Mouse (Mus musculus) embryonic facial prominence, embryonic 13.5 days (tissue): ENCODE measurements around the gene Foxa1. TPM values are rescaled to one million over a fixed set of nuclear protein-coding genes. Genes with fewer than 3 reads are reported as not detected.

Source experiments
- ATAC-seq: fragments of 200-750 bp; cut with Nextera tagmentation; 2 replicates; pipeline ENCODE4 v1.8.0; 2017; ENCODE audit warnings: low read depth; ENCODE audit not compliant: insufficient number of reproducible peaks, insufficient read depth, low FRiP score, low TSS enrichment
- H3K27ac ChIP-seq: fragments of 300-500 bp; sonication (generic); 2 replicates; pipeline ENCODE4 v1.5.1; 2015; ENCODE audit warnings: moderate library complexity, mild to moderate bottlenecking, inconsistent platforms
- H3K27me3 ChIP-seq: fragments of 300-500 bp; sonication (generic); 2 replicates; pipeline ENCODE4 v1.6.1; 2015; ENCODE audit warnings: mild to moderate bottlenecking, inconsistent platforms
- H3K36me3 ChIP-seq: fragments of 300-500 bp; sonication (generic); 2 replicates; pipeline ENCODE4 v1.6.1; 2015; ENCODE audit warnings: mild to moderate bottlenecking, inconsistent platforms
- H3K4me1 ChIP-seq: fragments of 300-500 bp; sonication (generic); 2 replicates; pipeline ENCODE4 v1.6.1; 2015; ENCODE audit warnings: inconsistent platforms
- H3K4me2 ChIP-seq: fragments of 300-500 bp; sonication (generic); 2 replicates; pipeline ENCODE4 v1.6.1; 2015; ENCODE audit warnings: moderate library complexity, mild to moderate bottlenecking, inconsistent platforms
- H3K4me3 ChIP-seq: fragments of 300-500 bp; sonication (generic); 2 replicates; pipeline ENCODE4 v1.5.1; 2015; ENCODE audit warnings: mild to moderate bottlenecking, inconsistent platforms
- H3K9ac ChIP-seq: fragments of 300-500 bp; sonication (generic); 2 replicates; pipeline ENCODE4 v1.6.1; 2015; ENCODE audit warnings: mild to moderate bottlenecking, inconsistent platforms
- H3K9me3 ChIP-seq: fragments of 300-500 bp; sonication (generic); 2 replicates; pipeline ENCODE4 v1.6.1; 2016; ENCODE audit warnings: inconsistent platforms
- WGBS: fragments of 180-500 bp; shearing (Covaris S2); methylation state at CpG from one replicate; pipeline ENCODE4 v1.1.7; 2015; ENCODE audit warnings: mixed read lengths; 5-methylcytosine and 5-hydroxymethylcytosine counted together
- polyA plus RNA-seq: library from polyadenylated mRNA; unstranded; fragments of >200 nt; fragmentation: Nextera tagmentation; extraction: Ambion mirVana; gene quantifications from 2 replicates; pipeline ENCODE4 v1.2.1, GENCODE M21; 2015

Foxa1 gene
- polyA plus RNA-seq, 1 experiment from 2014 or later = 0.96 TPM

DNA sequence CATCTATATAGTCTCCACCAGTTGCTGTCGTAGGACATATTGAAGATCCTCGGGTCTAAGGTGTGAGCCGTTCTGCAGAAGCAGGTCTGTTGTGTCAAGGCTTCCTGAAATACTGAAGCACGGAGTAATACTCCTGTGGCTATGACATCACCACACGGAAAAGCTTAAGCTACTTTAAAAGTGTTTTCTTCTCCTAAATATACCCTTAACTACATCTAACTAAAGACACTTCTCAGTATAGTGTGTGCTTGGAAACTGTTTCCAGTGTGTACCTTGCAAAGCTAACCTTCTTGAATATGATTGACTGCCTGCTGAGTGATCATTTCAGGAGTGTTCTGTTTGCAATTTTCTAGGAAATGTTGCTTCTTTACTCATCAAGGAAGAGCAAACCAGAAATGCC, 35.2 kb downstream of the Foxa1 start:
- WGBS = 83% methylated on average over 5 of the region's 5 CpGs
- Histone ChIP-seq H3K4me3 (no peak overlapping the region), H3K27me3 (no peaks in the 10 kb centered on the region), H3K9me3 (no peaks in the 10 kb centered on the region), H3K4me1 (no peaks in the 10 kb centered on the region), H3K36me3 (no peaks in the 10 kb centered on the region), H3K4me2 (no peak overlapping the region), H3K9ac (no peak overlapping the region), H3K27ac (no peak overlapping the region)
- no peak for ATAC-seq

DNA sequence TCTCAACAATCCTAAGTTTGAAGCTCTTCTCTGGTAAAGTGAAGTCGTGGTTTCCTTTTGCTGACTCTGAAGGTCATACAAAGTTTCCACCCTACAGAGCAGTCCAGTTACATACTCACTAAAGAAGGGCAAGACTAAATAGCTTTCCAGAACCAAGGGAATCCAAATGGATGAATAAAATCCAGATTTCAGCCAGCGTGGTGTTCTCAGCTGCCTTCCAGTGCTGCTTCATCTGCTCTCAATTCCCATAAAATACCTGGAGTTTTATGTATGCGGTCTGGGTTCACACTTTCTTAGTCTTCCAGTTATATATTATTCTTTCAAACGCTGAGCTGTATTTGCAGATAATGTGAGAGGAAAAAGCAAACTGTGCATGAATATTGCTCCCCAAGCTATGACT, 35.6 kb downstream of the Foxa1 start:
- Histone ChIP-seq H3K36me3 (no peaks in the 10 kb centered on the region), H3K9me3 (no peaks in the 10 kb centered on the region), H3K27me3 (no peaks in the 10 kb centered on the region), H3K9ac (no peak overlapping the region), H3K4me2 (no peak overlapping the region), H3K27ac (no peak overlapping the region), H3K4me3 (no peak overlapping the region), H3K4me1 (no peaks in the 10 kb centered on the region)
- WGBS = 78% methylated on average over 4 of the region's 4 CpGs
- ATAC-seq = no peak

DNA sequence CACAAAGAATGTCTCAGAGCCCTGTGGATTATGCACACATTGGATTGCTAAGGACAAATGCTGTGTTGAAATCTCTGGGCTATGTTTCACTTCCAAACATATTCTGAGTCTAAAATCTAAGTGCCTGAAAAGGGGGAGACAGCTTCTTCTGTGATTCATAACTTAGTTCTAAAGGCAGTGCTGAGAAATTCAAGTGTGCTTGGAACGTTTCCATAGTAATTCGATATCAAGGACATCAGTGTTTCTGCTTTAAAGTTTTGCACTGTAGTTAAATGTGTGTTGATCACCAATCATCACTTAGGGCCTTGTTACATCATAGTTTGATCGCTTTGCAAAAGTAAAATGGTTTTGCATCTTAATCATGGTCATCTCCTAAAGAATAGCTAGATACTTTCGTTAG, 37.0 kb downstream of the Foxa1 start:
- ATAC-seq = no peak
- no peaks in the 10 kb centered on the region for H3K9me3 ChIP-seq
- H3K36me3 ChIP-seq = no peaks in the 10 kb centered on the region
- H3K4me1 ChIP-seq = no peaks in the 10 kb centered on the region
- no peak overlapping the region for H3K27ac ChIP-seq
- H3K9ac ChIP-seq = no peak overlapping the region
- no peak overlapping the region for H3K4me2 ChIP-seq
- WGBS = 62% methylated on average over 4 of the region's 4 CpGs
- no peak overlapping the region for H3K4me3 ChIP-seq
- no peaks in the 10 kb centered on the region for H3K27me3 ChIP-seq

DNA sequence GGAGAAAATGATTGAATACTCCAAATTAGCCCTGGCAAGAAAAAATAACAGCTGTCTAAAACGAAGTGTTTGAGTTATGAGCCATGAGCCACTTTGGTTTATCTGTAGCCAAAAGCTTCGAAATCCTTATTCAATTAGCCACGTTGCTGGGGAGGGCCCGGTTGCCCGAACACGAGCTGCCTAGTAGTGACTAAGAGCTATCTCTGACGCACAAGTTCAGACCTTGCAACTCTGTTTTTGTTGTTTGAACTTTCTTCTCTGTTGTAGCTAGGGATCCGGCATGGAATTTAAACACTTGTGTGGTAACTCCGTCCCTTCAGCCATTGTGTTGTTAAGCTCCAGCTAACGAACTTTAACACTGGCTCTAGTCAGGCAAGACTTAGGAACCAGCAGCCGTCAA, 37.8 kb downstream of the Foxa1 start:
- no peaks in the 10 kb centered on the region for H3K4me1 ChIP-seq
- no peak for ATAC-seq
- H3K4me3 ChIP-seq = no peak overlapping the region
- H3K27me3 ChIP-seq = no peaks in the 10 kb centered on the region
- 56% methylated on average over 11 of the region's 11 CpGs for WGBS
- H3K36me3 ChIP-seq = no peaks in the 10 kb centered on the region
- H3K27ac ChIP-seq = no peak overlapping the region
- H3K9ac ChIP-seq = no peak overlapping the region
- H3K9me3 ChIP-seq = no peaks in the 10 kb centered on the region
- H3K4me2 ChIP-seq = no peak overlapping the region

DNA sequence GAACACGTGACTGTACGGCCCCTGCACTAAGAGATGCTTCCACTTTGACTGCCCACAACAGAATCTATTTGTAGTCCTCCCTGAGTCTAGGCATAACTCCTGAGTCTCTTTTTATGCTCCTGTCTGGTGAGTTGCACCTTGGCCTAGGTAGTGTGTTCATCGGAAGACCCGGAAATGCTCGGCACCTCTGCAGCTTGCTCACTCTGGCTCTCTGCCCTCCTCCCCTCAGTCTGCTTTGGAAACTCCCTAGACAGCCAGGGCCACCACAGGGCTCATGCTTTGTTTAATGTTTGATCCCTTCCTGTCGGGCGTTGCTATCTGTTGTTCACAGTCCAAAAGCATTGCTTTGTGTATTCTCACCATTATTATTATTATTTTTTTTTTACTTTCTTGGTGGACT, 41.4 kb downstream of the Foxa1 start:
- WGBS = 80% methylated on average over 7 of the region's 7 CpGs
- H3K4me1 ChIP-seq = no peaks in the 10 kb centered on the region
- H3K27me3 ChIP-seq = no peaks in the 10 kb centered on the region
- H3K27ac ChIP-seq = no peak overlapping the region
- H3K9me3 ChIP-seq = no peaks in the 10 kb centered on the region
- no peak overlapping the region for H3K9ac ChIP-seq
- H3K4me2 ChIP-seq = no peak overlapping the region
- no peak overlapping the region for H3K4me3 ChIP-seq
- H3K36me3 ChIP-seq = no peaks in the 10 kb centered on the region
- ATAC-seq = no peak

DNA sequence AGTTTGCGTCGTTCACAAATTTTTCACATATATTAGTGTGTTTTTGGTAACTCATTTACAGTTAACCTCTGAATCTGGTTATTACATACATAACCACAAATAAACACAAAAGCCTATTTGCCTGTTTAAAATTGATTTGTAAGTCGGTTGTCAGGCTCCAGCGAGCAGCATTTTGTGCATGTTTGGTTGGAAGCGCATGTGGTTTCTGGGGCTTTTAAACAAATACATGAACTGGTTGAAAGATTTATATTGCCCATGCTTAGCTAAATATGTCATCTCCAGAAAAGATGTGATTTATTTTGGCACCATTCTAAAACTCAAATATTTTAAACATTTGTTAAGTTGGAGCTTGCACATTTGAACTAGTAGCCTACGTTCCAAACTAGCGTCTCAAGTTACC, 46.5 kb downstream of the Foxa1 start:
- 58% methylated on average over 7 of the region's 7 CpGs for WGBS
- H3K27me3 ChIP-seq = no peaks in the 10 kb centered on the region
- H3K9me3 ChIP-seq = no peaks in the 10 kb centered on the region
- no peak for ATAC-seq
- no peaks in the 10 kb centered on the region for H3K36me3 ChIP-seq
- no peak overlapping the region for H3K27ac ChIP-seq
- no peak overlapping the region for H3K4me2 ChIP-seq
- H3K4me3 ChIP-seq = no peak overlapping the region
- H3K9ac ChIP-seq = no peak overlapping the region
- H3K4me1 ChIP-seq = no peaks in the 10 kb centered on the region

DNA sequence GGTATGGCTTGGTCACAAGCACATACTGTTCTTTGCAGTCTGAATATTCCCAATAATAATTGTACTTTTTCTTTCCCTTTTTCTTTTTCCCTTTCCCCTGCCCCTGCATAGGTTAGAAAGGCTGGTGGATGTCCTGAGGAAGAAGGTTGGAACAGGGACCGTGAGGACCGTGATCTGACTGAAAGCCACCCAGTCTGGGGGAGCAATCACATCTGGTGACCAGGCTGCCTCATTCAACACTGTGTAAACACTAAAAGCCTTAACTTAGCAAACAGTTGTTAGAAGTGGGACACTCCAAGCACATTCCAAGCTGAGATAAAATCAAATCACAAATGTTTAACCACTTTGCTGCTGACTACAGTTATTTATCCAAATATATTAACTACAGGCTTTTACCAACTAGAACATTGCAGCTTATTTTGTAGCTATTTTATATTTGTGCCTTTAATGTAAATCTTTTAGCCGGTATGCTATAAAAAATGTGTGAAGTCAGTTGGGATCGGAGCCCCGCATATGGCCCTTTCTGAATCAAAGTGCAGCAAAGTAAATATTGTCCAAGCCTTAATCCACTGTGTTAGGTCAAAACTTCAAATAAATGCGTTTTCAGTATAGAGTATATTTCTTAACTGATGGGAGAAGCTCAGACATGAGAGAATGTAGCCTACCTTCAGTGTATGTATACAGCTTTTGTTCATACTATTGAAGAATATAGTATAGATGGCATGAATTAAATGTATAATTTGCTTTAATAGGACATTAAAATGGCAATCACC, 50.2 kb downstream of the Foxa1 start:
- H3K36me3 ChIP-seq = no peaks in the 10 kb centered on the region
- no peaks in the 10 kb centered on the region for H3K4me1 ChIP-seq
- no peak overlapping the region for H3K4me3 ChIP-seq
- no peaks in the 10 kb centered on the region for H3K27me3 ChIP-seq
- H3K9ac ChIP-seq = no peak overlapping the region
- no peak overlapping the region for H3K4me2 ChIP-seq
- WGBS = 65% methylated on average over 6 of the region's 6 CpGs
- H3K9me3 ChIP-seq = no peaks in the 10 kb centered on the region
- no peak overlapping the region for H3K27ac ChIP-seq
- no peak for ATAC-seq

Other genes with a start within 250 kb of the Foxa1 start
- gene Ttc6, start 17.2 kb upstream of the Foxa1 start, polyA plus RNA-seq = 0.80 and 1.2 TPM in 2 replicates